Mouse (Mus musculus) adrenal gland, adult 10 weeks (tissue): ENCODE results near the gene Phc2. TPM values are rescaled to one million over a fixed set of nuclear protein-coding genes. Genes with fewer than 3 reads are reported as not detected.

ENCODE experiments used
- polyA plus RNA-seq: library from polyadenylated mRNA; stranded (reverse); fragments of 350-450 nt; fragmentation: Illumina TruSeq; extraction: RNeasy Lipid Tissue Mini Kit (QIAGEN cat#74804); gene quantifications from one replicate; pipeline ENCODE4 v1.2.3, GENCODE M21; 2014; ENCODE audit warnings: low read depth, low replicate concordance

Gene Phc2
- polyA plus RNA-seq: 1.7 TPM

DNA sequence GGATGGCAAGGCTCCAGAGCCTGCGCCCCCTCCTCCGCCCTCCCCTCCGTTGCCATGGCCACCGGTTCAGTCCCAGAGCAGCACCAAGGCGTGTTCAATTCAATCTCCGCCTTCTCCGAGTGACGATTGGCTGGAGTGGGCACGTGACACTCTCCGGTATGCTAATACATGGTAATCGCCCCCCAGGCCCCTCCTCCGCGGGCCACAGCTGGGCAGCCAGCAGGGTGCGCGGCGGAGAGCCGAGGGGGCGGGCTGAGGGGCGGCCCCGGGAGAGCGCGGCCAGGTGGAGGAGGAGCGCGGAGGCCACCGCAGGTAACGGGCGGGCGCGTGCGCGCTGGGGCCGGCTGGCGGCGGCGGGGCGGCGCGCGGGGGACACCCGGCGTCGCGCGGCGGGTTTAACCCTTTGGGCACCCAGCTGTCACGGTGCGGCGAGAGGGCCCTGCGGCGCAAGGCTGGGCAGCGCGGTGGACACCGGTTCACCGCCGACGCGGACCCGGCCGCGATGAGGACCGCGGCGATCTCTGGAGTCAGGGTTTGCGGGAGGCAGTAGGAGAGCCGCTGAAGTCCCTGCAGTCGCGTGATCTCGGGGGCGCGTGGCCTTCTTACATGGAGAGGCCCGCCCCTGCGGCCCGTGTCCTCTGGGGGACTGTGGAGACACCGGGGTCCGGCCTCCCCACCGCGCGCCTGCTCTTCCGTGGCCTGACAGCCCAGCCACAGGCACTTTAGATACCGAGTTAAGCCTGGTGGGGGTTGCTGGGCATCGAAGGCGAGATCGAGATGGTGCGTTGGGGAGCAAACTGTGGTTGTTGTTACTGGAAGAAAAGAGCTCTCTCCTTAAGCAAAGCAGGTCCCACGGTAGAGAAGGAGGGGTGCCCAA is at the start of gene Phc2:
Gene Phc2 (plus strand): TSS at position 198 of the 877 bp plus-strand sequence.

DNA sequence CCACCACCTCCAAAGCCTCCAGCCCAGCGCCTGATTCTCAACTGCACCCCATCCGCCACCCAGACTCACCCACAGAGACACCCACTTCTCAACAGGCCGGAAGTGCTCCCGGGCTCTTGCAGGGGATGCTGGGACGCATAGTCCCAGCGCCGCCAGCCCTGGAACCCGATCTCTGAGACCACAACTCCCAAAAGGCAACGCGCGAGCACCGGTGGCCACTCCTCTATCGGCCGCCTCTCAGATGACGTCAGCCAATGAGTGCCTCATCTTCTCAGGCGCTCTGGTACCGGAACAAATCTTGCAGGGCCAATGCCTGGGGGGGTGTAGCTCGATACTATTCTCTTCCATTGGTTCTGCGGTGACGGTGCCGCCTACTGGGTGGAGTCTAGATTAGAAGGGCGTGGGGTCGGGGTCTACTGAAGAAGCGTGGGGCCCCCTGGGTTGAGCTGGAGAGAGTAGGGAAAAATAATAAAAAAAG is 44.5 kb upstream of the Phc2 start, which contains the start of gene Zscan20:
Gene Zscan20 (minus strand): TSS at position 174 of the 478 bp plus-strand sequence.

DNA sequence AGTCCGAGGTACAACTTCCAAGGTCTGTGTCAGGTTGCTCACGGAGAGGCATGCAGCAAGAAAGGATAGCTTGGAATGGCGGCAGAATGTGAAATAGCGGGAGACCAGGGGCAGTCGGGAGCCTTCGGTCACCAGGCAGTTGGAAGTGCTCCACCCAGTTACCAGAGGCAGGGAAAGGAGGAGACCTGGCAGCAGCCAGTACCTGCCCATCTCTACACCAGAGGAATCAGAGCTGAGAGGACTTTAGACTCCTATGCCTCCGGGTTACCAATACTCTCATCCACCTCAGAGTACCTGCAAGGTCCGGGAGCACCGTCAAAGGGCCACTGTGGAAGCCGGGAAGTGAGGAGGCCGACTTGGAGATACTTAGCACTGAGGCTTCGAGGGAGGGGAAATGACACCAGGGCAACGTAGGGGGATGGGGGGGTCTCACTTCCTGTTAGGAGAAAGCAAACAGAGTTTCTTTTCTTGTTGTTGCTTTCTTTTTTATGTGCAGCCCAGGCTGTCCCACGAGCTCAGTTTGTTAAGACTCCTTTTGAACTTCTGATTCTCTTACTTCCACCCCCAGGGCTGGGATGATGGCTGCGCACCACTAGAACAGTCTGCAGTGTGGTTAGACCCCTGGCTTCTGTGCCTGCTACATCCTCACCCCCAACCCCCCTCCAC is 36.1 kb upstream of the Phc2 start, which contains the start of gene Tlr12:
Gene Tlr12 (minus strand): TSS at position 374 of the 666 bp plus-strand sequence.

DNA sequence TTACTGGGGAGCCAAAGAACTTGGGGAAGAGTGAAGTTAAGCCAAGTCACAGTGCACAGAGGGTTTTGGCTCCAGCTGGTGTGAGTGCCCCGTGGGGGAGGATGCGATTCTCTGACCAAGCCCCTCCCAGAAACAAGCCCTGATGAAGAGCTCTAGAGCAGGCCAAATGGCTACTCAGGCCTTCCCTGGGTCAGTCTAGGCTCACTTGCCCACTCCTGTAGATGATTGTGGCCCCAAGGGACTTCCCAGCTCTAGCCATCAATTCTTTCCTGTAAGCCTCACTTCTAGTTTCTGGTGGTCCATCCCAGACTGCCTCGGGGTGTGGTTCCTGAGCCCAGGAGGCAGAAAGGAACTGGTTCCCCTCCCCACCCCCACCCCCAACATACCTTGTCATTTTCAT is 100.6 kb downstream of the Phc2 start, which contains the start of gene A3galt2:
Gene A3galt2 (plus strand): TSS at position 301 of the 400 bp plus-strand sequence.

Other genes with a start within 250 kb of the Phc2 start
- 1.8 TPM for gene Zscan20, start 44.6 kb upstream of the Phc2 start, polyA plus RNA-seq
- gene Tlr12, start 36.1 kb upstream of the Phc2 start, polyA plus RNA-seq: not detected
- gene A3galt2, start 100.7 kb downstream of the Phc2 start, polyA plus RNA-seq: not detected
- 8.3 TPM for gene Zfp362, start 151.3 kb downstream of the Phc2 start, polyA plus RNA-seq
- 4.0 TPM for gene Trim62, start 228.9 kb downstream of the Phc2 start, polyA plus RNA-seq